Mouse (Mus musculus): ENCODE measurements at regions not wholly inside any gene's neighbourhood (a gene's known extent, or its start where the extent isn't known, plus 50 kb on each side); places are given as distances from the start of the nearest gene placed in this dataset.

GRCm38 (mm10) chr1:114456406-114456805 is 1228.2 kb upstream of the Cntnap5a start:
- no peak for DNase-seq

DNA sequence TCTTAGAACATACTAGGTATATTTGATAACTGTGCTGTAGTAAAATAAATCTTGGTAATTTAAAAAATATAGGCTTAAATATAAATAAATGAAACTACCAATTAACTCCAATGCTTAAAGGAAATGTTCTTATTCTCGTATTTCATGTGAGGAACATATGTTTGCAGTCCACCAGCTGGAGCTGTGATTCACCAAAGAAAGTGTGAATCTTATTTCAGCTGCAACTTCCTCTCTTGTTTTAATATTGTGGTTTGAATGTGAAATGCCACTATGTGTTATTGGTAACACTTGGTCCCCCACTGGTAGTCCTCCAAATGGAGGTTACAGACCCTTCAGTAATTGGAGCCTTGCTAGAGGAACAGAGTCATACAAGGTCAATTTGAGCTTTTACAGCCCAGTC is 1188.1 kb upstream of the Cntnap5a start:
- DNase-seq = no peak

DNA sequence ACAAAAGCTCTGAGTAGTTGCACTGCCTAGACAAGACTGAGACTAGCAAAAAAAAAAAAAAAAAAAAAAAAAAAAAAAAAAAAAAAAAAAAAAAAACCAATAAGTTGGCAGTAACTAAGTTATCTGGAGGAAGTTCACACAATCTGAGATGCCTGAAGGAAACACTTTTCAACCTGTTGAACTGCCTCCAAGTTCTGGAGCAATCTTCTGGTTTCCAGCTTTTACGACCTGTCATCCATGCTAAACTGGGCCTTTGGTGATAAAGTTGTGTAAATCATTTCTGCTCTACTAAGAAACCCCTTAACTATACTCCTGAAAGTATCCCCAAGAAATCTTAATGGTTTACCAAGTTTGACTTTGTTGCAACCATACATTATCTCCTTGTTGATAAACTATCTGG is 1168.8 kb upstream of the Cntnap5a start:
- DNase-seq = no peak

DNA sequence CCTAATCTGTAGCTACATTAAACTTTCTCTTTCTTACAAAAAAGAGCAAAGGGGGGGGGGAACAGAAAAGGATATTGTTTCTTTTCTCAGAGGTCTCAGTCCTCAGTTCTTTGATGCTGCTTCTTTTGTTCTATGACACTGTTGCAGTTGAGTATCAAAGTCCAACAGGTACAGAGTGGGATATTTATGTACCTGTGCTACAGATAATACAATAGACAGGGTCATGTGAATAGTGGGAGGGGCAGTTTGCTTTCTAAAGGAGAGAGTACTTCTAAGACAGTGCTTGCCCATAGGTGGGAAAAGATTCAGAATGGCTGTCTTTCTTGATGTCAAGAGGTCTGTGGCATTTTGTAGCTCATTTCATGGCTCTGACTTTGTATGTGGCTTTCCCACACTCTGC is 1164.7 kb upstream of the Cntnap5a start:
- no peak for DNase-seq

GRCm38 (mm10) chr1:114528545-114528944 is 1156.0 kb upstream of the Cntnap5a start:
- DNase-seq = peak; percentile 2 to 17

- no peak for DNase-seq
Measured at GRCm38 (mm10) chr1:114533881-114534280, 1150.7 kb upstream of the Cntnap5a start.

DNA sequence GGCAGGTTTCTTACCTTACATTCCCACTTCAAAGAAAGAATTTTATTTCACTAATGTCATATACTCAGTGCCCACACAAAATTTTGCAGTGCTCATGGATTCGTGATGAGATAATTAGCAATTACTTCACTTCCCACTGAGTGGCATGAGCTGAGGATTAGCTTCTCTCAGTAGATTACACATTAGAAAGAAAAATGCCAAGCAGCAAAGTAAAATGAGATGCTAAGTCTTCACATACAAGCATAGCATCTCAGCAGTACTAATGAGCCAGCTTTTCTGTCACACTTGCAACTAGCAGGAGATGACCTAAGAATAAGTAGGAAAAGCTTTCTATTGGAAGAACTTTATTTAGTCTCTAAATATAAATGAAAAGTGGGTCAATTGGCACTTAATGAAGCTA is 1137.6 kb upstream of the Cntnap5a start:
- DNase-seq = no peak

GRCm38 (mm10) chr1:114552719-114553118 is 1131.8 kb upstream of the Cntnap5a start:
- no peak for DNase-seq

- peak in 1 of 2 experiments; percentile 3 for DNase-seq
Measured at GRCm38 (mm10) chr1:114554453-114554852, 1130.1 kb upstream of the Cntnap5a start.
